Mouse (Mus musculus): ENCODE measurements around the gene Prkn.

GRCm38 (mm10) chr17:11844989-11845388 is 1004.8 kb downstream of the Prkn start:
- TF ChIP-seq CTCF (IDR thresholded peaks at IDR 0.05; ENCODE audit: low read depth) (no peak), EP300 (IDR thresholded peaks at IDR 0.05; ENCODE audit: low read depth) (no peak)
